Mouse (Mus musculus) MEL (cell line): ENCODE results near the gene Xlr5a. TPM values are rescaled to one million over a fixed set of nuclear protein-coding genes. Genes with fewer than 3 reads are reported as not detected.

Source experiments
- DNase-seq: peaks from one replicate; pipeline ENCODE4 v3.0.0; 2011; ENCODE audit warnings: low read depth, low spot score
- H3K27ac ChIP-seq: 2 replicates; pipeline ENCODE4 v1.5.1; 2012; ENCODE audit warnings: low read depth, mild to moderate bottlenecking, control low read depth, low read length, moderate library complexity; ENCODE audit not compliant: control insufficient read depth
- H3K27me3 ChIP-seq, 2 experiments: fragments of 150-350 bp in 1 of 2; sonication (generic) in 1 of 2; 2 replicates each; pipeline ENCODE4 v1.6.1; 2012; ENCODE audit warnings: low read length in 2 of 2, mild to moderate bottlenecking in 2 of 2, improper control_type of control experiment in 1 of 2, moderate library complexity in 1 of 2; ENCODE audit not compliant: insufficient read depth in 2 of 2, control insufficient read depth in 1 of 2
- H3K36me3 ChIP-seq, 2 experiments: 2 replicates each; pipeline ENCODE4 v1.6.1; 2012 to 2014; ENCODE audit warnings: low read length in 2 of 2, improper control_type of control experiment in 1 of 2, inconsistent platforms in 1 of 2, mild to moderate bottlenecking in 1 of 2; ENCODE audit not compliant: insufficient read depth in 2 of 2, control insufficient read depth in 1 of 2
- H3K4me1 ChIP-seq, 2 experiments: fragments of 150-350 bp in 1 of 2; sonication (generic) in 1 of 2; 2 replicates each; pipeline ENCODE4 v1.6.1; 2012; ENCODE audit warnings: low read length in 2 of 2, improper control_type of control experiment in 1 of 2, mild to moderate bottlenecking in 1 of 2; ENCODE audit not compliant: insufficient read depth in 2 of 2, control insufficient read depth in 1 of 2
- H3K4me3 ChIP-seq, 2 experiments: fragments of 150-350 bp in 1 of 2; sonication (generic) in 1 of 2; 2 replicates each; pipeline ENCODE4 v1.5.1; 2012; ENCODE audit warnings: low read depth in 2 of 2, low read length in 2 of 2, mild to moderate bottlenecking in 2 of 2, moderate library complexity in 2 of 2, control low read depth in 1 of 2, improper control_type of control experiment in 1 of 2; ENCODE audit not compliant: control insufficient read depth in 1 of 2, insufficient read depth in 1 of 2
- H3K79me2 ChIP-seq: 2 replicates; pipeline ENCODE4 v1.6.1; 2012; ENCODE audit warnings: mild to moderate bottlenecking, low read length, moderate library complexity; ENCODE audit not compliant: control insufficient read depth, poor library complexity, insufficient read depth
- H3K9ac ChIP-seq: 2 replicates; pipeline ENCODE4 v1.6.1; 2012; ENCODE audit warnings: low read depth, mild to moderate bottlenecking, control low read depth, low read length, moderate library complexity; ENCODE audit not compliant: control insufficient read depth, poor library complexity, severe bottlenecking
- H3K9me3 ChIP-seq: fragments of 150-350 bp; sonication (generic); replicated peaks from 2 replicates; pipeline ENCODE4 v1.6.1; 2012; ENCODE audit warnings: mild to moderate bottlenecking, low read length, improper control_type of control experiment, moderate library complexity; ENCODE audit not compliant: insufficient read depth
- BHLHE40 ChIP-seq: IDR thresholded peaks from 2 replicates; pipeline ENCODE4 v1.6.1; 2012; ENCODE audit warnings: low read depth, mild to moderate bottlenecking, inconsistent platforms, low read length, improper control_type of control experiment, borderline replicate concordance
- CTCF ChIP-seq, 3 experiments: IDR thresholded peaks in 2 of 3; conservative IDR thresholded peaks in 1 of 3; 2 replicates each; pipeline ENCODE4 v1.5.1; 2011 to 2012; ENCODE audit warnings: low read length in 3 of 3, low read depth in 2 of 3, mild to moderate bottlenecking in 2 of 3, improper control_type of control experiment in 1 of 3, inconsistent platforms in 1 of 3, mixed read lengths in 1 of 3, moderate library complexity in 1 of 3; ENCODE audit not compliant: control insufficient read depth in 1 of 3, insufficient read depth in 1 of 3, poor library complexity in 1 of 3, severe bottlenecking in 1 of 3
- E2F4 ChIP-seq: IDR thresholded peaks from 2 replicates; pipeline ENCODE4 v1.6.1; 2011; ENCODE audit warnings: low read depth, low read length, improper control_type of control experiment, borderline replicate concordance
- ELF1 ChIP-seq: IDR thresholded peaks from 2 replicates; pipeline ENCODE4 v1.6.1; 2014; ENCODE audit warnings: low read depth, mild to moderate bottlenecking, inconsistent platforms, low read length, improper control_type of control experiment, moderate library complexity
- EP300 ChIP-seq, 2 experiments: IDR thresholded peaks; 2 replicates each; pipeline ENCODE4 v1.6.1; 2011; ENCODE audit warnings: improper control_type of control experiment in 2 of 2, low read length in 2 of 2, low read depth in 1 of 2, mild to moderate bottlenecking in 1 of 2
- ETS1 ChIP-seq: IDR thresholded peaks from 2 replicates; pipeline ENCODE4 v1.6.1; 2012; ENCODE audit warnings: low read depth, mild to moderate bottlenecking, inconsistent platforms, low read length, improper control_type of control experiment, moderate library complexity
- GABPA ChIP-seq: IDR thresholded peaks from 2 replicates; pipeline ENCODE4 v1.6.1; 2012; ENCODE audit warnings: low read depth, mild to moderate bottlenecking, inconsistent platforms, low read length, improper control_type of control experiment, moderate library complexity
- GATA1 ChIP-seq: IDR thresholded peaks from 2 replicates; pipeline ENCODE4 v1.6.1; 2011; ENCODE audit warnings: low read depth, low read length, improper control_type of control experiment
- HCFC1 ChIP-seq: IDR thresholded peaks from 2 replicates; pipeline ENCODE4 v1.6.1; 2012; ENCODE audit warnings: low read depth, mild to moderate bottlenecking, inconsistent platforms, low read length, improper control_type of control experiment, moderate library complexity
- JUND ChIP-seq: IDR thresholded peaks from 2 replicates; pipeline ENCODE4 v1.6.1; 2011; ENCODE audit warnings: low read depth, mild to moderate bottlenecking, improper control_type of control experiment, low read length
- MAFK ChIP-seq: IDR thresholded peaks from 2 replicates; pipeline ENCODE4 v1.6.1; 2011; ENCODE audit warnings: low read depth, mild to moderate bottlenecking, low read length, improper control_type of control experiment, borderline replicate concordance
- MAX ChIP-seq: IDR thresholded peaks from 2 replicates; pipeline ENCODE4 v1.6.1; 2011; ENCODE audit warnings: low read length, improper control_type of control experiment
- MEF2A ChIP-seq: IDR thresholded peaks from 2 replicates; pipeline ENCODE4 v1.6.1; 2014; ENCODE audit warnings: low read depth, mild to moderate bottlenecking, inconsistent platforms, low read length, improper control_type of control experiment; ENCODE audit not compliant: poor library complexity, insufficient replicate concordance, severe bottlenecking; ENCODE audit errors: extremely low read depth
- MXI1 ChIP-seq: IDR thresholded peaks from 2 replicates; pipeline ENCODE4 v1.6.1; 2011; ENCODE audit warnings: mild to moderate bottlenecking, low read depth, low read length, improper control_type of control experiment
- MYC ChIP-seq: IDR thresholded peaks from 2 replicates; pipeline ENCODE4 v1.6.1; 2011; ENCODE audit warnings: low read depth, mild to moderate bottlenecking, low read length, improper control_type of control experiment, moderate library complexity
- NELFE ChIP-seq: IDR thresholded peaks from 2 replicates; pipeline ENCODE4 v1.6.1; 2011; ENCODE audit warnings: low read depth, low read length, improper control_type of control experiment
- POLR2AphosphoS5 ChIP-seq: IDR thresholded peaks from 2 replicates; pipeline ENCODE4 v1.6.1; 2012; ENCODE audit warnings: low read depth, borderline replicate concordance, mild to moderate bottlenecking, inconsistent platforms, low read length, moderate library complexity, mixed read lengths
- RCOR1 ChIP-seq: IDR thresholded peaks from 2 replicates; pipeline ENCODE4 v1.6.1; 2012; ENCODE audit warnings: low read depth, mild to moderate bottlenecking, inconsistent platforms, low read length, improper control_type of control experiment
- TAL1 ChIP-seq: IDR thresholded peaks from 2 replicates; pipeline ENCODE4 v1.6.1; 2012; ENCODE audit warnings: mild to moderate bottlenecking, inconsistent platforms, low read length, moderate library complexity, mixed read lengths
- TCF12 ChIP-seq: IDR thresholded peaks from 2 replicates; pipeline ENCODE4 v1.6.1; 2014; ENCODE audit warnings: low read depth, mild to moderate bottlenecking, inconsistent platforms, low read length, improper control_type of control experiment, moderate library complexity
- UBTF ChIP-seq: IDR thresholded peaks from 2 replicates; pipeline ENCODE4 v1.6.1; 2012; ENCODE audit warnings: low read depth, mild to moderate bottlenecking, inconsistent platforms, low read length, improper control_type of control experiment, moderate library complexity, borderline replicate concordance; ENCODE audit not compliant: insufficient read depth
- USF1 ChIP-seq: IDR thresholded peaks from 2 replicates; pipeline ENCODE4 v1.6.1; 2014; ENCODE audit warnings: low read depth, mild to moderate bottlenecking, inconsistent platforms, low read length, improper control_type of control experiment, moderate library complexity
- USF2 ChIP-seq, 2 experiments: IDR thresholded peaks; 2 replicates each; pipeline ENCODE4 v1.6.1; 2011 to 2012; ENCODE audit warnings: improper control_type of control experiment in 2 of 2, low read length in 2 of 2, borderline replicate concordance in 1 of 2, inconsistent platforms in 1 of 2, low read depth in 1 of 2, mild to moderate bottlenecking in 1 of 2; ENCODE audit not compliant: insufficient read depth in 1 of 2
- ZC3H11A ChIP-seq: IDR thresholded peaks from 2 replicates; pipeline ENCODE4 v1.6.1; 2012; ENCODE audit warnings: low read depth, mild to moderate bottlenecking, inconsistent platforms, low read length, improper control_type of control experiment
- ZKSCAN1 ChIP-seq: IDR thresholded peaks from 2 replicates; pipeline ENCODE4 v1.6.1; 2012; ENCODE audit warnings: low read depth, mild to moderate bottlenecking, inconsistent platforms, low read length, improper control_type of control experiment, moderate library complexity
- ZMIZ1 ChIP-seq: IDR thresholded peaks from 2 replicates; pipeline ENCODE4 v1.6.1; 2012; ENCODE audit warnings: low read depth, mild to moderate bottlenecking, inconsistent platforms, low read length, improper control_type of control experiment, moderate library complexity
- ZNF384 ChIP-seq: IDR thresholded peaks from 2 replicates; pipeline ENCODE4 v1.6.1; 2012; ENCODE audit warnings: low read depth, mild to moderate bottlenecking, inconsistent platforms, low read length, improper control_type of control experiment
- polyA plus RNA-seq, 2 experiments: library from polyadenylated mRNA; stranded (reverse) in 1 of 2; unstranded in 1 of 2; fragments of >175 nt in 1 of 2; fragments of >200 nt in 1 of 2; gene quantifications; 2 replicates each; pipeline versions ENCODE4 v1.2.1 to v1.2.4; 2012; ENCODE audit warnings: low replicate concordance in 2 of 2, low read depth in 1 of 2; ENCODE audit not compliant: insufficient read length in 2 of 2, insufficient read depth in 1 of 2, missing spikeins in 1 of 2
- total RNA-seq: library from RNA; depleted of rRNA; stranded (reverse); fragments of 300-350 nt; gene quantifications from 2 replicates; pipeline ENCODE4 v1.2.3, GENCODE M21; 2012

The Xlr5a gene
- total and polyA plus RNA-seq, 3 experiments, result not detected

DNA sequence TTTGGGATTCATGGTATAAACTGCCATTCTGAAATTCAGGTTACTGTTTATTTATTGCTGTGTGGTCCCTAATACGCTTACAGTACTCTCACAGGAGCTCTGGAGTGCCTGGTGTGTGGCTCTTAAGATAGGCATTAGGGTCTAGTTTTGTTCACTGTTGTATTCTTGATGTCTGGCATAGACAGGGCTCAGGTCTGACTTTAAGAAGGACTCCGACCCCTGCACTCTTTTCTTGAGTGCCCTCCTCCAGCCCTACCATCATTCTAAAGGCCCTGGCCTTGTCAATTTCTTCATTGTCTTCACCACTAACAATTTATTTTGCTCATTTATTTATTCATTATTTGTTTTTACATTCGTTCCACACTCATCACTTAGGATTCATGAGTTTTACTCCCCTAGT is 49.3 kb upstream of the Xlr5a start:
- H3K79me2 ChIP-seq, result peaks cover 3% of the 10 kb centered on the region; the same call in 1 of the 2 replicates
- H3K4me3 ChIP-seq, result peak overlapping the region in 1 of 2 experiments; percentile 24; a peak in 1 of 4 replicates
- TF ChIP-seq ZMIZ1, result no peak
- no peak for TF ChIP-seq GABPA
- no peak for TF ChIP-seq MAX
- TF ChIP-seq E2F4, result no peak
- no peak for TF ChIP-seq UBTF
- no peak for TF ChIP-seq JUND
- no peak for TF ChIP-seq MEF2A
- TF ChIP-seq MXI1, result no peak
- no peak for TF ChIP-seq MYC
- TF ChIP-seq GATA1, result no peak
- TF ChIP-seq HCFC1, result no peak
- TF ChIP-seq ELF1, result no peak
- TF ChIP-seq RCOR1, result no peak
- TF ChIP-seq TAL1, result no peak
- no peak for TF ChIP-seq NELFE
- no peak overlapping the region for H3K27ac ChIP-seq
- H3K36me3 ChIP-seq, result peaks cover 0 to 15% of the 10 kb centered on the region in 2 experiments; a peak in 2 of 4 replicates
- no peak overlapping the region for H3K9ac ChIP-seq
- H3K9me3 ChIP-seq, result no peaks in the 10 kb centered on the region
- H3K4me1 ChIP-seq, result peaks cover 6 to 7% of the 10 kb centered on the region in 2 experiments
- H3K27me3 ChIP-seq, result no peaks in the 10 kb centered on the region
- DNase-seq, result no peak

DNA sequence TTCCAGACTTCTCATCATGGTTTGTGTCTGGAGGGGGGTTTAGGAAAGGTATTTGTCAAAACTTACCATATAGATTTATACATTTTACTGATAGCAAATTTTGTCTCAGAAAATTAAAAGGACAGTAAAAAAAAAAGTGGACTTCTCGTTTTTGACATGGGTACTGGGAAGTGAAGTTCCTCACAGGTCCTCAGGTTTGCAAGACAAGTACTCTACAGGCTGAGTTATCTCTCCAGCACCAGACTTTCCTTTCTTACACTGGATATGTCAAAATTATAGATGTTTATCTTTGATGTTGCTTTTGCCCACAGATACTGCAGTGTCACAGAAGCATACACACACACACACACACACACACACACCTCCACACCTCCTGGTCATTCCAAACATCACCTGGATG is 48.7 kb upstream of the Xlr5a start:
- H3K36me3 ChIP-seq, result peaks cover 0 to 15% of the 10 kb centered on the region in 2 experiments; a peak in 2 of 4 replicates
- H3K27ac ChIP-seq, result no peak overlapping the region

More for the DNA sequence above, 48.7 kb upstream of the Xlr5a start:
- H3K4me3 ChIP-seq, result no peak overlapping the region
- DNase-seq, result peak; percentile 36
- H3K4me1 ChIP-seq, result peaks cover 6 to 7% of the 10 kb centered on the region in 2 experiments
- TF ChIP-seq NELFE (no peak), MXI1 (no peak), MAFK (no peak), E2F4 (no peak), EP300 (IDR thresholded peaks at IDR 0.05; ENCODE audit: low read depth in 1 of 2, low read length in 2 of 2) (peak; percentile 37 to 53; a peak in 2 of 4 replicates), GATA1 (peak; percentile 59), USF1 (no peak), RCOR1 (no peak), ELF1 (no peak), ZNF384 (peak; percentile 76), TCF12 (peak; percentile 27; the same call in 1 of the 2 replicates), ZKSCAN1 (no peak), POLR2AphosphoS5 (no peak), BHLHE40 (no peak), ETS1 (no peak), HCFC1 (no peak), USF2 (IDR thresholded peaks at IDR 0.05; ENCODE audit: borderline replicate concordance in 1 of 2, insufficient read depth in 1 of 2, low read depth in 1 of 2, low read length in 2 of 2) (no peak), MEF2A (no peak), ZC3H11A (no peak), CTCF (IDR thresholded peaks at IDR 0.05 in 2 of 3, conservative IDR thresholded peaks at IDR 0.05 in 1 of 3; ENCODE audit: control insufficient read depth in 1 of 3, insufficient read depth in 1 of 3, low read depth in 2 of 3, low read length in 3 of 3, poor library complexity in 1 of 3, severe bottlenecking in 1 of 3) (no peak), ZMIZ1 (no peak), TAL1 (0 out of 2 replicates have a peak, but pooled peaks have one; percentile 10)
- no peaks in the 10 kb centered on the region for H3K27me3 ChIP-seq
- H3K9ac ChIP-seq, result no peak overlapping the region
- no peaks in the 10 kb centered on the region for H3K9me3 ChIP-seq
- peaks cover 3% of the 10 kb centered on the region; the same call in 1 of the 2 replicates for H3K79me2 ChIP-seq
